Mouse (Mus musculus) MEL (cell line): Measurements from ENCODE around the gene Kncn. TPM values are rescaled to one million over a fixed set of nuclear protein-coding genes. Genes with fewer than 3 reads are reported as not detected.

Experiments used
- DNase-seq: peaks from one replicate; pipeline ENCODE4 v3.0.0; 2011; ENCODE audit warnings: low read depth, low spot score
- H3K27ac ChIP-seq: 2 replicates; pipeline ENCODE4 v1.5.1; 2012; ENCODE audit warnings: low read depth, mild to moderate bottlenecking, control low read depth, low read length, moderate library complexity; ENCODE audit not compliant: control insufficient read depth
- H3K27me3 ChIP-seq, 2 experiments: fragments of 150-350 bp in 1 of 2; sonication (generic) in 1 of 2; 2 replicates each; pipeline ENCODE4 v1.6.1; 2012; ENCODE audit warnings: low read length in 2 of 2, mild to moderate bottlenecking in 2 of 2, improper control_type of control experiment in 1 of 2, moderate library complexity in 1 of 2; ENCODE audit not compliant: insufficient read depth in 2 of 2, control insufficient read depth in 1 of 2
- H3K36me3 ChIP-seq, 2 experiments: 2 replicates each; pipeline ENCODE4 v1.6.1; 2012 to 2014; ENCODE audit warnings: low read length in 2 of 2, improper control_type of control experiment in 1 of 2, inconsistent platforms in 1 of 2, mild to moderate bottlenecking in 1 of 2; ENCODE audit not compliant: insufficient read depth in 2 of 2, control insufficient read depth in 1 of 2
- H3K4me1 ChIP-seq, 2 experiments: fragments of 150-350 bp in 1 of 2; sonication (generic) in 1 of 2; 2 replicates each; pipeline ENCODE4 v1.6.1; 2012; ENCODE audit warnings: low read length in 2 of 2, improper control_type of control experiment in 1 of 2, mild to moderate bottlenecking in 1 of 2; ENCODE audit not compliant: insufficient read depth in 2 of 2, control insufficient read depth in 1 of 2
- H3K4me3 ChIP-seq, 2 experiments: fragments of 150-350 bp in 1 of 2; sonication (generic) in 1 of 2; 2 replicates each; pipeline ENCODE4 v1.5.1; 2012; ENCODE audit warnings: low read depth in 2 of 2, low read length in 2 of 2, mild to moderate bottlenecking in 2 of 2, moderate library complexity in 2 of 2, control low read depth in 1 of 2, improper control_type of control experiment in 1 of 2; ENCODE audit not compliant: control insufficient read depth in 1 of 2, insufficient read depth in 1 of 2
- H3K79me2 ChIP-seq: 2 replicates; pipeline ENCODE4 v1.6.1; 2012; ENCODE audit warnings: mild to moderate bottlenecking, low read length, moderate library complexity; ENCODE audit not compliant: control insufficient read depth, poor library complexity, insufficient read depth
- H3K9ac ChIP-seq: 2 replicates; pipeline ENCODE4 v1.6.1; 2012; ENCODE audit warnings: low read depth, mild to moderate bottlenecking, control low read depth, low read length, moderate library complexity; ENCODE audit not compliant: control insufficient read depth, poor library complexity, severe bottlenecking
- H3K9me3 ChIP-seq: fragments of 150-350 bp; sonication (generic); replicated peaks from 2 replicates; pipeline ENCODE4 v1.6.1; 2012; ENCODE audit warnings: mild to moderate bottlenecking, low read length, improper control_type of control experiment, moderate library complexity; ENCODE audit not compliant: insufficient read depth
- E2F4 ChIP-seq: IDR thresholded peaks from 2 replicates; pipeline ENCODE4 v1.6.1; 2011; ENCODE audit warnings: low read depth, low read length, improper control_type of control experiment, borderline replicate concordance
- EP300 ChIP-seq, 2 experiments: IDR thresholded peaks; 2 replicates each; pipeline ENCODE4 v1.6.1; 2011; ENCODE audit warnings: improper control_type of control experiment in 2 of 2, low read length in 2 of 2, low read depth in 1 of 2, mild to moderate bottlenecking in 1 of 2
- ETS1 ChIP-seq: IDR thresholded peaks from 2 replicates; pipeline ENCODE4 v1.6.1; 2012; ENCODE audit warnings: low read depth, mild to moderate bottlenecking, inconsistent platforms, low read length, improper control_type of control experiment, moderate library complexity
- GABPA ChIP-seq: IDR thresholded peaks from 2 replicates; pipeline ENCODE4 v1.6.1; 2012; ENCODE audit warnings: low read depth, mild to moderate bottlenecking, inconsistent platforms, low read length, improper control_type of control experiment, moderate library complexity
- HCFC1 ChIP-seq: IDR thresholded peaks from 2 replicates; pipeline ENCODE4 v1.6.1; 2012; ENCODE audit warnings: low read depth, mild to moderate bottlenecking, inconsistent platforms, low read length, improper control_type of control experiment, moderate library complexity
- KAT2A ChIP-seq: conservative IDR thresholded peaks from 2 replicates; pipeline ENCODE4 v1.6.1; 2012; ENCODE audit warnings: low read depth, low read length, improper control_type of control experiment, inconsistent platforms
- MAZ ChIP-seq: IDR thresholded peaks from 2 replicates; pipeline ENCODE4 v1.6.1; 2012; ENCODE audit warnings: low read depth, mild to moderate bottlenecking, inconsistent platforms, low read length, improper control_type of control experiment
- MEF2A ChIP-seq: IDR thresholded peaks from 2 replicates; pipeline ENCODE4 v1.6.1; 2014; ENCODE audit warnings: low read depth, mild to moderate bottlenecking, inconsistent platforms, low read length, improper control_type of control experiment; ENCODE audit not compliant: poor library complexity, insufficient replicate concordance, severe bottlenecking; ENCODE audit errors: extremely low read depth
- MYC ChIP-seq: IDR thresholded peaks from 2 replicates; pipeline ENCODE4 v1.6.1; 2011; ENCODE audit warnings: low read depth, mild to moderate bottlenecking, low read length, improper control_type of control experiment, moderate library complexity
- NELFE ChIP-seq: IDR thresholded peaks from 2 replicates; pipeline ENCODE4 v1.6.1; 2011; ENCODE audit warnings: low read depth, low read length, improper control_type of control experiment
- NRF1 ChIP-seq: IDR thresholded peaks from 2 replicates; pipeline ENCODE4 v1.6.1; 2014; ENCODE audit warnings: low read depth, mild to moderate bottlenecking, inconsistent platforms, low read length, improper control_type of control experiment, moderate library complexity; ENCODE audit not compliant: poor library complexity, insufficient read depth, severe bottlenecking
- POLR2A ChIP-seq, 2 experiments: IDR thresholded peaks; 2 replicates each; pipeline ENCODE4 v1.6.1; 2011 to 2012; ENCODE audit warnings: low read length in 2 of 2, mild to moderate bottlenecking in 2 of 2, control low read depth in 1 of 2, improper control_type of control experiment in 1 of 2, low read depth in 1 of 2, moderate library complexity in 1 of 2; ENCODE audit not compliant: control insufficient read depth in 1 of 2, insufficient read depth in 1 of 2, poor library complexity in 1 of 2
- POLR2AphosphoS5 ChIP-seq: IDR thresholded peaks from 2 replicates; pipeline ENCODE4 v1.6.1; 2012; ENCODE audit warnings: low read depth, borderline replicate concordance, mild to moderate bottlenecking, inconsistent platforms, low read length, moderate library complexity, mixed read lengths
- RCOR1 ChIP-seq: IDR thresholded peaks from 2 replicates; pipeline ENCODE4 v1.6.1; 2012; ENCODE audit warnings: low read depth, mild to moderate bottlenecking, inconsistent platforms, low read length, improper control_type of control experiment
- TAL1 ChIP-seq: IDR thresholded peaks from 2 replicates; pipeline ENCODE4 v1.6.1; 2012; ENCODE audit warnings: mild to moderate bottlenecking, inconsistent platforms, low read length, moderate library complexity, mixed read lengths
- UBTF ChIP-seq: IDR thresholded peaks from 2 replicates; pipeline ENCODE4 v1.6.1; 2012; ENCODE audit warnings: low read depth, mild to moderate bottlenecking, inconsistent platforms, low read length, improper control_type of control experiment, moderate library complexity, borderline replicate concordance; ENCODE audit not compliant: insufficient read depth
- ZMIZ1 ChIP-seq: IDR thresholded peaks from 2 replicates; pipeline ENCODE4 v1.6.1; 2012; ENCODE audit warnings: low read depth, mild to moderate bottlenecking, inconsistent platforms, low read length, improper control_type of control experiment, moderate library complexity
- polyA plus RNA-seq, 2 experiments: library from polyadenylated mRNA; stranded (reverse) in 1 of 2; unstranded in 1 of 2; fragments of >175 nt in 1 of 2; fragments of >200 nt in 1 of 2; gene quantifications; 2 replicates each; pipeline versions ENCODE4 v1.2.1 to v1.2.4; 2012; ENCODE audit warnings: low replicate concordance in 2 of 2, low read depth in 1 of 2; ENCODE audit not compliant: insufficient read length in 2 of 2, insufficient read depth in 1 of 2, missing spikeins in 1 of 2
- total RNA-seq: library from RNA; depleted of rRNA; stranded (reverse); fragments of 300-350 nt; gene quantifications from 2 replicates; pipeline ENCODE4 v1.2.3, GENCODE M21; 2012

Gene Kncn
- total and polyA plus RNA-seq, 3 experiments: not detected

GRCm38 (mm10) chr4:115935835-115936581 lies 51.8 kb downstream of the Kncn start (continued):
- TF ChIP-seq NELFE (no peak), POLR2AphosphoS5 (no peak), ZMIZ1 (no peak), MYC (no peak), ETS1 (no peak), MAZ (no peak), HCFC1 (no peak)

DNA sequence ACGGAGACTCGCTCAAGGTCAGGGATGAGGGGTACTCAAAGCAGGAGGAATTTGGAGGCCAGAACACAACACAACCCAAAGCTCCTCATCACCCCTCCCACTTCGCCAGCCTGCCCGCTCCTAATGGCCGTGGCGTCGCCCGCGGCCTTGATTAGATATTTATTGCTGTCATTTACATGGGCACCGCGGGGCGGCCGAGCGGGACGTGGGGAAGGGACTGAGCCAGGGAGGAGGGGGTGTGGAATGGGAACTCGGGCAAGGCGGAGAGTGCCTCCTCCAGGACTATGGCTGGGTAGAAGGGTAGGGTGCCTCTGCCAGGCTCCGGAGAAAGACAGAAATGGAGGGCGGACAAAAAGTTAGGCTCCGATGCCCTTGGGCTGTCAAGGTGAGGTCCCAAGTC lies 52.4 kb downstream of the Kncn start:
- Histone ChIP-seq H3K4me3 (no peak overlapping the region), H3K9ac (no peak overlapping the region), H3K4me1 (no peaks in the 10 kb centered on the region), H3K27me3 (peaks cover 0 to 2% of the 10 kb centered on the region in 2 experiments; a peak in 1 of 4 replicates), H3K27ac (no peak overlapping the region), H3K9me3 (no peaks in the 10 kb centered on the region), H3K79me2 (no peaks in the 10 kb centered on the region), H3K36me3 (no peaks in the 10 kb centered on the region)
- TF ChIP-seq MEF2A: no peak
- no peak for TF ChIP-seq EP300 (IDR thresholded peaks at IDR 0.05; ENCODE audit: low read depth in 1 of 2, low read length in 2 of 2)
- TF ChIP-seq NRF1: no peak
- TF ChIP-seq E2F4: no peak
- TF ChIP-seq TAL1: no peak
- DNase-seq: no peak

DNA sequence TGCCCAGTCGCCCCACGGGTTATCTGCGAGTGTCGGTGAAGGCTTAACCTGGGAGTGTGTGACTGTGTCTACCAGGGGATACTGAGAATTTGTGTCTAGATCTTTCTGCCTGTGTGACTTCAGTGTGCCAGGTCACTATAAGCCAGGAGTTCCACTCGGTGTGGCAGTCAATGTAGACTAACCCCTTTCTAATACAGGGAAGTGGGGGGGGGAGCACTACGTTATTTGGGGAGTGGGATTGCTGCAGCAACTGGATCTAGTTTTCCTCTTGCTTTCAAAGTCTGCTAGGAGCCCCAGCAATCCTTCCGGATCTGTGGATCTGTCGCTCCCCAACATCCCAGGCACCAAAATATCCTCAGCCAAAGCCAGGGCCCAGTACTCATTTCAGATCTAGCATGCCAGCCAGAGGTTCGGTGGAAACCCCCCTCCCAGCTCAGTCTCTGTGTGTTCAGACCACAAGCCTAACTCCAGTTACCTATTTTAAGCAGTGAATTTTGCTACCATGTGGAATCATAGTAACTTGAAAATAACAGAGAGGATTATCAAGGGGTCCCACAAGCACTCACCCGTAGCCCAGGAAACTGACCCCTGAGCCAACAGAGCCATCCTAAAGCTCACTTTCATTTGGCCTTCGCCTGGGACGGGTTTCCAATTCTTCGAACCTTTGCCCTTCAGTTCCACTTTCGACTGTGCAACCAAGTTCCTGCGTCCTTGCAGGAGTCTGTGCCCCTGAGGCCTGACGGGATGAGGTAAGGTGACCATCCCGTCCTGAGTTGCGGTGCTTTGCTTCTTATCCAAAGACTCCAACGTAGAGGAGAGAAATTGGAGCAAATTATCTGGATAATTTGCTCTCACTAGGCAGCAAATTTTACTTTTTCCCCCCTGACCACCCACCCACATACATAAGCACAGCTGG lies 53.1 kb downstream of the Kncn start:
- Histone ChIP-seq H3K9ac (no peak overlapping the region), H3K27ac (no peak overlapping the region), H3K4me1 (no peaks in the 10 kb centered on the region), H3K4me3 (no peak overlapping the region), H3K27me3 (peaks cover 0 to 2% of the 10 kb centered on the region in 2 experiments; a peak in 1 of 4 replicates), H3K79me2 (no peaks in the 10 kb centered on the region), H3K9me3 (no peaks in the 10 kb centered on the region), H3K36me3 (no peaks in the 10 kb centered on the region)
- DNase-seq: no peak
- no peak for TF ChIP-seq UBTF
- TF ChIP-seq RCOR1: no peak
- TF ChIP-seq GABPA: no peak
- no peak for TF ChIP-seq POLR2AphosphoS5
- TF ChIP-seq ETS1: no peak
- TF ChIP-seq POLR2A (IDR thresholded peaks at IDR 0.05; ENCODE audit: control insufficient read depth in 1 of 2, insufficient read depth in 1 of 2, low read depth in 1 of 2, low read length in 2 of 2, poor library complexity in 1 of 2): no peak
- TF ChIP-seq HCFC1: no peak
- no peak for TF ChIP-seq KAT2A
